Mouse (Mus musculus): ENCODE measurements around the gene Rrnad1.

Rrnad1 gene

DNA sequence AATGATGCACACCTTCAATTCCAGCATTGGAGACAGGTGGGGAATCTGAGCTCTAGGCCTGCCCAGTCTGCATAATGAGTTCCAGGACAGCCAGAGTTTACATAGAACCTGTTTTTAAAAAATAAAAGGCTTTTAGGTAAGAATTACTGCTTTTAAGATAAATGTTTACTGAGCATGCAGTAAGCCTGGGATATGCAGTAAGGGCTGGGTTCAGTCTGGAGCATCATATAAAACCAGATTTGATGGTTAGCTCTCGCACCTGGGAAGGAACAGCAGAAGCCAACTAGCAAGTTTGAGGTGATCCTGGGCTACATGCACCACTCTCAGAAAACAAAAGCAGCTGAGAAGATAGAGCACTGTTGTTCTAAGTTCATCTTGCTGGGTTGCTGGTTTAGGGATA is 12.0 kb downstream of the Rrnad1 start:
- 93% methylated on average over 1 of the region's 1 CpGs for WGBS

DNA sequence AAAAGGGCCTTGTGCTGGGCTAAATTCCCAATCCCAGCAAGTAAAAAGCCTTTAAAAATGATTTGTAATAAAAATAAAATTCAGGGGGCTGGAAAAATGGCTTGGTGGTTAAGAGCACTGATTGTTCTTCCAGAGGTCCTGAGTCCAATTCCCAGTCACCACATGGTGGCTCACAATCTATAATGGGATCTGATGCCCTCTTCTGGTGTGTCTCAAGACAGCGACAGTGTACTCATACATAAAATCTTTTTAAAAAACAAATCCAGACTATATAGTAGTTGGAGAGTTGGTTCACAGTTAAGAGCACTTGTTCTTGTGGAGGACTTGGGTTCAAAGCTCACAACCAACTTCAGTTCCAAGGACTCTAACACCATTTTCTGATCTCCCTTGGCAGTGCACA is 13.5 kb downstream of the Rrnad1 start:
- 64% methylated on average over 1 of the region's 1 CpGs for WGBS

DNA sequence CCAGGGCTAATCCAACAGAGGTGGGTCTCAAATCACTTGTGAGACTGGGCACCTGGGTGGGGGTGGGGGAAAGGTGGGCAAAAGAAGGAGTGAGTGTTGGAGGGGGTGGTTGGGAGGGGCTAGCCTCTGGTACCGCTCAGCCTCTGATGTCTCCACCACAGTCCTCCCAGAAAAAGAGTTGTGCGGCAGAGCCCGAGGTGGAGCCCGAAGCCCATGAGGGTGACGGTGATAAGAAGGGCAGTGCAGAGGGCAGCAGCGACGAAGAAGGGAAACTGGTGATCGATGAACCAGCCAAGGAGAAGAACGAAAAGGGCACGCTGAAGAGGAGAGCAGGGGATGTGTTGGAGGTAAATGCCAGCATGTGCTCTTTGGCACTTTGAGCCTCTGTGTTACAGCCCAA is 16.6 kb downstream of the Rrnad1 start:
- 95% methylated on average over 10 of the region's 10 CpGs for WGBS

- WGBS = 86% methylated on average over 7 of the region's 7 CpGs
These were observed 17.0 kb downstream of the Rrnad1 start for GRCm38 (mm10) chr3:87913491-87913890.

DNA sequence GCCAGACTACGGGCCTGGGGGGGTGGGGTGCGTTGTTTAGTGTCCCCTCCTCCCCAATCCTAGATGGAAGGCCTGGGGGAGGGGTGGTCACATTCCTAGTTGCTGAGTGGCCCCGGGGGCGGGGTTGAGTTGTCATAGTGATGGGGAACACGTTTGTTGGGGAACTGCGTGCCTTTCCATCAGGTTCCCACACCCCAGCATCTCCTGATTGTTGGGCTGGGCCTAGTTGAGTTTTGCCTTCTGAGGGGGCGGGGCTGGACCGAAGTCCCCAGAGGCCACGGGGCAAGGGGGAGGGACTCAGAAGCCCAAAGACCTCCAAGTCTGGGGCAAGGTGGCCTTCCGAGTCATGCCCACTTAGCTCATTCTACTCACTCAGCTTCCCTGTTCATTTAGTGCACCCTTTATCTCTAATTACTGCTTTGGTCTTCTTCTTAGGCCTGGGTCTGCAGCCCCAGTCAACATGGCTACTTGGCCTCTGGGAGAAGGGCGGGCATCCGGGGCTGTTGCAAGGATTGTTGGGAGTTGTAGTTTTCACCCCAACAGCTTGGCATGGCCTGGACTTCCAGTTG is 19.9 kb downstream of the Rrnad1 start:
- WGBS = 9% methylated on average over 12 of the region's 12 CpGs

- WGBS = 15% methylated on average over 4 of the region's 4 CpGs
These were observed 20.6 kb downstream of the Rrnad1 start for GRCm38 (mm10) chr3:87909874-87910273.

DNA sequence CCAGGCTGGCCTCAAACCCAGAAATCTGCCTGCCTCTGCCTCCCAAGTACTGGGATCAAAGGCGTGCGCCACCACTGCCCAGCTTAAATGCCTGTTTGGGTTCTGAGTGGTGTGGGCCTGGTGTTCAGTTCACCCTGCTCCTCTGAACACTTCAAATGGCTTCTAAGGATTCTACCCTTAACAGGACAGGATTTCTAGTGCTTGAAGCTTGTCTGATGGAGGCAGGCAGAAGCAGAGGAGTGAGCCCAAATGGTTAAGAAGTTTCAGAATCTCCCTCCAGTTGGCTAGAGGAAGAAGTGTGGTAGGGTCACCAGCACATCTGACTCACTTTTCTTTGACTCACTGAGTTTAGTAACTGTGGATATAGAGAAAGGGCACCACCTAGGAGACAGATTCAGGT is 21.1 kb downstream of the Rrnad1 start:
- WGBS = 98% methylated on average over 2 of the region's 2 CpGs

DNA sequence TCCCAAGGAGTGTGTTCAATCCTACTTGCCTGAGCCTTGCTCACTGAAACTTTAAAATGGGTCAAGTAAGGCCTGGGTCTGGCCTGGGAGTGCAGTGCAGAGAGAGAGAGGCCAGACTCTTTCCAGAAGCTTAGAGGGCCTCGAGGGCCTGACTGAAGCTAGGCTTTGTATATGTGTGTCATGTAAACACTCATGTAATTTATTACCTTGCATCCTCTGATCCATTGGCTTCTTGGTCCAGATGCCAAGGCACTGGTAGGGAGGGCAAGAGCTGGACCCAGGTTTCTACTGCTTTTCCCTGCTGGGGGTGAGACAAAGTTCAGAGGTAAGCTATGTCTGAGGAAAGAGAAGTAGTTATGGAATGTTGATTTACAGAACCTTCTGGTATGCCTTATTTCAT is 22.6 kb downstream of the Rrnad1 start:
- 3% methylated on average over 1 of the region's 1 CpGs for WGBS

DNA sequence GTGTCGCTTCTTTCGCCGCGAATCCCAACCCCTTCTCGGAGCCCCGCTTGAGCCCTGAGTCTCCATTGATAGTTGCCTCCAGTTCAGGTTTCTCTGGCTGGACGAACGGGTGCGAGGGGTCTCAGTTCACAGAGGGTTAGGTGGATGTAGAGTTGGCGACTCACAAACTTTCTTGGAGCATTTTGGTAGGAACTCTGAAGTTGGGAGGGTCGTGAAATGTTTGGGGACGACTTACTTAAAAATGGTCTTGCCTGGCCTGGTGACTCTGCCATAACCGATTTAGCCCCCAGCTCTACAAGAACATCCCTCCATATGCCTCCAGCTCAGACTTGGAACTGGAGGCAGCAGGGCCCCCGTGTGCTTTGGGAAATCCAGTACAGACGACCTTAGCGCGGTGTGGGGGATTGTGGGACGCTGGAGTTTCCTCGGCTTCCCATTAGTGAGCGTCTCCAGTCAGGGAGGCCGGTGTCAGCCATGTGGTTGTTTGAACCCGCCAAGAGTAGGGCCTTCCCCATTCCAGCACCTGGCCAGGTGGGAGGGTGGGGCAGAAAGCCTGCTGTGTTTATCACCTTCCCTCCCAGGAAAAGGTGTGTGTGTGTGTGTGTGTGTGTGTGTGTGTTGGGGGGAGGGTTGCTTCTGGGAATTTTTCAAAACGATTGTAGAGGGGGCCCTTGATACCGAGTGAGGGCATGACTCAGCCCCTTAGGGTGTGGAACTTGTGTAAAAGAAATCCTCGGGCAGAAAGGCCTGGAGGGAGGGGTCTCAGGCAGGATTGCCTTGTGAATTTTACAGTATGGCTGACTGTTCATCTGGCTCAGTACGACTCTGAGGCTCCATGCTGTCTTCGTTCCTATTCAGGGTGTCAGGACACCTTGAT is 23.3 kb downstream of the Rrnad1 start:
- WGBS = under 1% methylated on average over 27 of the region's 27 CpGs

- 0% methylated on average over 41 of the region's 47 CpGs for WGBS
These were observed 23.9 kb downstream of the Rrnad1 start for GRCm38 (mm10) chr3:87906601-87906980.

DNA sequence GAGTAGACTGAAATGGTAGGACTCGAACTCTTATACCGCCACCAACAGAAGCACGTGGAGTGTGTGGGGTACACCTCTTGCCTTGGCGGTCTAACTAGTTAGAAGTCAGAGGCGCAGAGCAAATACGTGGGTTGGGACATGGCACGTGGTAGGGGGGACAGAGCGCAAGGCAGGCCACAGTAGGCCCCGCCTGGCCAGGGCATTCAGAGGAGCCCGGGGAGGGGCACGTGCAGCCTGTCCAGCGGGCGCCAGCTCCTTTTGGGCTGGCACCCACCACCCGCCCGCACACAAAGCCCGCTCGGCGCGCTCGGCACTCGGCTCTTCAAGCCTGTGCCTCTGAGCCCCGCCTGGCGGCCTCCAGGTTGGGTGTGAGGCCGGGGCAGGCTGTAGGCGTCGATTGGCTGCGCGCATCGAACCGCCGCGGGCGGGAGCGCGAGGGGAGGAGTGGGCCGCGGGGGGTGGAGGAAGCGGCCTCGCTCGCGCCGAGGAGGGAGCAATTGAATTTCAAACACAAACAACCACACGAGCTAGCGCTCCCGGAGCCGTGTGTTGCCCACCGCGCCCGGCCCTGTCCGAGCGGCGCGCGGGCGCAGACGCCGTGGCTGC is 24.5 kb downstream of the Rrnad1 start, which contains the start of gene Hdgf:
Gene Hdgf, plus strand, starts transcription at position 442 of the 606 bp plus-strand sequence.
- WGBS = under 1% methylated on average over 57 of the region's 57 CpGs

GRCm38 (mm10) chr3:87903821-87904220 is 26.7 kb downstream of the Rrnad1 start:
- 60% methylated on average over 5 of the region's 5 CpGs for WGBS

- 78% methylated on average over 6 of the region's 6 CpGs for WGBS
These were observed 28.6 kb downstream of the Rrnad1 start for GRCm38 (mm10) chr3:87901959-87902358.

- 69% methylated on average over 1 of the region's 1 CpGs for WGBS
These were observed 29.4 kb downstream of the Rrnad1 start for GRCm38 (mm10) chr3:87901036-87901624.

DNA sequence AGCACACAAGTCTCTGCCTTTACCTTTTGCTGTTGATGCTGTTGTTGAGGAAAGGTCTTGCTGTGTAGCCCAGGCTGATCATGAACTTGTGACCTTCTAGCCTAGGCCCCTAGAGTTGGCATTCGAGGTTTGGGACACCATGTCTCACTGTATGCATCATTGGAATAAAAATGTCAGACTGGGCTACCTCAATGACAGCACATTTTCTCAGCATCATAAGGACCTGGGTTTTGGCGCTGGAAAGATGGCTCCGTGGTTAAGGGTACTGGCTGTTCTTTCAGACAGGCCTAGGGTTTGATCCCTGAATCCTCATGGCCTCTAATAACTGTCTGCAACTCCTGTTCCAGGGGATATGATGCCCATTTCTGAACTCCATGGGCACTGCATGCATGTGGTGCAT is 30.7 kb downstream of the Rrnad1 start:
- WGBS = 72% methylated on average over 3 of the region's 3 CpGs

- 71% methylated on average over 3 of the region's 3 CpGs for WGBS
These were observed 31.3 kb downstream of the Rrnad1 start for GRCm38 (mm10) chr3:87899266-87899665.

- WGBS = 83% methylated on average over 3 of the region's 3 CpGs
These were observed 37.1 kb downstream of the Rrnad1 start for GRCm38 (mm10) chr3:87893367-87893905.

GRCm38 (mm10) chr3:87891481-87891880 is 39.0 kb downstream of the Rrnad1 start:
- WGBS = 63% methylated on average over 3 of the region's 3 CpGs

GRCm38 (mm10) chr3:87887400-87887799 is 43.1 kb downstream of the Rrnad1 start:
- 74% methylated on average over 4 of the region's 4 CpGs for WGBS

GRCm38 (mm10) chr3:87886416-87886815 is 44.1 kb downstream of the Rrnad1 start:
- WGBS = 80% methylated on average over 6 of the region's 6 CpGs

GRCm38 (mm10) chr3:87886004-87886365 is 44.5 kb downstream of the Rrnad1 start:
- WGBS = 8% methylated on average over 10 of the region's 10 CpGs
